Mouse (Mus musculus): ENCODE results near the gene Gsx2. TPM values are rescaled to one million over a fixed set of nuclear protein-coding genes. Genes with fewer than 3 reads are reported as not detected.

Gene Gsx2
- polyA plus RNA-seq, 1 experiment from 2014 or later = not detected

GRCm38 (mm10) chr5:75121646-75122045, 46.2 kb downstream of the Gsx2 start:
- Histone ChIP-seq H3K4me1 (no peaks in the 10 kb centered on the region), H3K36me3 (no peaks in the 10 kb centered on the region), H3K27me3 (no peaks in the 10 kb centered on the region), H3K4me2 (no peak overlapping the region), H3K4me3 (replicated peaks) (no peak overlapping the region), H3K27ac (no peak overlapping the region), H3K9me3 (replicated peaks) (no peaks in the 10 kb centered on the region), H3K9ac (no peak overlapping the region)
- ATAC-seq (replicated peaks; ENCODE audit: low FRiP score) = no peak
- WGBS = 47% methylated on average over 5 of the region's 5 CpGs

Other genes starting within 250 kb of the Gsx2 start
- 27.1 and 28.8 TPM in 2 replicates for gene Chic2, start 30.8 kb upstream of the Gsx2 start, polyA plus RNA-seq (2015; fragmentation: Nextera tagmentation; extraction: Ambion mirVana)
- gene Pdgfra, start 76.7 kb downstream of the Gsx2 start, polyA plus RNA-seq (2015; fragmentation: Nextera tagmentation; extraction: Ambion mirVana) = 40.0 and 47.3 TPM in 2 replicates